In genomic region chr2:165745306-165746098, GRCm38 (mm10) we compare ENCODE assay signal across 11 mouse cellular contexts.
DNase-seq lines count a peak whose midpoint lies in the region; ATAC-seq lines count a peak whose summit lies in the region.
"Had no signal": no experiment of that assay in that cellular context is flagged by ENCODE, and none has a peak within 500 bp of the region (broad histone marks: within the 10 kb centered on the region; RNA-seq: fewer than 3 reads in every experiment).

No protein-coding gene starts in this region.

- H3K27ac ChIP-seq in hindbrain, embryonic 16.5 days (ENCODE audit: low read depth, low read length) = peak overlapping the region; percentile 59; the same call in 1 of the 2 replicates

- no peaks in the 10 kb centered on the region for H3K36me3 ChIP-seq in hindbrain, embryonic 16.5 days (ENCODE audit: control insufficient read depth, insufficient read depth, low read length)

- H3K4me1 ChIP-seq in hindbrain, embryonic 16.5 days (ENCODE audit: control insufficient read depth, insufficient read depth, low read depth, low read length) = peaks cover 4% of the 10 kb centered on the region; the same call in 1 of the 2 replicates

- H3K4me2 ChIP-seq in hindbrain, embryonic 16.5 days (ENCODE audit: low read length) = no peak overlapping the region

- no peaks in the 10 kb centered on the region for H3K27me3 ChIP-seq in hindbrain, embryonic 16.5 days (replicated peaks; ENCODE audit: control insufficient read depth, insufficient read depth, low read length)

- DNase-seq in frontal cortex, postnatal 10 days (ENCODE audit: low spot score in 2 of 2) = peak; percentile 31 to 35
- peak; percentile 49 to 51 for DNase-seq in right cerebral cortex, postnatal 10 days (ENCODE audit: low spot score in 2 of 2)
- DNase-seq in right cerebral cortex, postnatal 36 days (ENCODE audit: low spot score in 2 of 2) = no peak
- DNase-seq in testis, postnatal 10 days (ENCODE audit: low spot score) = no peak
- no peak for DNase-seq in ovary, adult 18-20 months (ENCODE audit: low spot score)
- DNase-seq: gastrocnemius, postnatal 14 days had no signal

- no peaks in the 10 kb centered on the region for H3K9me3 ChIP-seq in hindbrain, embryonic 16.5 days (ENCODE audit: control insufficient read depth, low read length)
- H3K9me3 ChIP-seq: megakaryocyte, embryonic 14.5 days had no signal

- no peak overlapping the region for H3K4me3 ChIP-seq in hindbrain, embryonic 16.5 days (ENCODE audit: low read length)
- H3K4me3 ChIP-seq: megakaryocyte, embryonic 14.5 days had no signal

- H3K9ac ChIP-seq in hindbrain, embryonic 16.5 days (ENCODE audit: low read depth, low read length) = no peak overlapping the region

- no peak for ATAC-seq in frontal cortex, adult (ENCODE audit: low TSS enrichment)
- ATAC-seq in hindbrain, embryonic 16.5 days = no peak
- no peak for ATAC-seq in erythroid progenitor cell, adult 5-6 weeks (replicated peaks; ENCODE audit: low FRiP score, poor library complexity, severe bottlenecking)
- ATAC-seq: intestine, embryonic 16.5 days had no signal

- WGBS in hindbrain, embryonic 16.5 days = 54% methylated on average over 18 of the region's 18 CpGs

Comparison
In these comparisons a context has a peak if more than half of its experiments do, and no peak if none do; other contexts are left out.
1. DNase-seq: peak in frontal cortex, postnatal 10 days (2 of 2) and right cerebral cortex, postnatal 10 days (2 of 2); none in right cerebral cortex, postnatal 36 days (0 of 2), testis, postnatal 10 days (single experiment) and ovary, adult 18-20 months (single experiment).